Mouse (Mus musculus): ENCODE data around the gene Tcaim.

DNA sequence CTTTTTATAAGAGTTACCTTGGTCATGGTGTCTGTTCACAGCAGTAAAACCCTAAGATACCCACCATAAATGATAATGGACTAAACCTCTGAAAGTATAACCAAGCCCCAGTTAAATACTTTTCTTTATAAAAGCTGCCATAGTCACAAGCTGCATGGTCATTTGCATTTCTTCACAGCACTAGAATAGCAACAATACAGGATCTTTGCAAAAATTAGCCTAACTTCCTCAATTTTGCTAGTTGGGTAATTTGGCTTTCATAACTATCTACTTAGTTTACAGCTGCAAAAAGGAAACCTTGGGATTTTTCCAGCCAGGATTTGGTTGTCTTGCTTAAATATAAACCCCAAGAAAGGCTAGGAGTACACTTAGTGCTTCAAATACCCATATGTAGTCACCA, 55.4 kb downstream of the Tcaim start:
- TF ChIP-seq HCFC1 (IDR thresholded peaks at IDR 0.05; ENCODE audit: low read depth, low read length) = no peak
- TF ChIP-seq MAX (IDR thresholded peaks at IDR 0.05; ENCODE audit: low read length) = no peak
- TF ChIP-seq CTCF (IDR thresholded peaks at IDR 0.05 in 2 of 3, conservative IDR thresholded peaks at IDR 0.05 in 1 of 3; ENCODE audit: control insufficient read depth in 1 of 3, insufficient read depth in 1 of 3, low read depth in 2 of 3, low read length in 3 of 3, poor library complexity in 1 of 3, severe bottlenecking in 1 of 3) = no peak
- no peak for TF ChIP-seq TAL1 (IDR thresholded peaks at IDR 0.05; ENCODE audit: low read length)
- no peak for TF ChIP-seq POLR2A (IDR thresholded peaks at IDR 0.05; ENCODE audit: control insufficient read depth in 1 of 2, insufficient read depth in 1 of 2, low read depth in 1 of 2, low read length in 2 of 2, poor library complexity in 1 of 2)
- TF ChIP-seq ZC3H11A (IDR thresholded peaks at IDR 0.05; ENCODE audit: low read depth, low read length) = no peak
- TF ChIP-seq NELFE (IDR thresholded peaks at IDR 0.05; ENCODE audit: low read depth, low read length) = no peak
- no peak for TF ChIP-seq MAZ (IDR thresholded peaks at IDR 0.05; ENCODE audit: low read depth, low read length)
